Mouse (Mus musculus) right cerebral cortex, postnatal 25 days (tissue): ENCODE data around the gene Foxk1.

Source experiments
- DNase-seq: peaks from one replicate; pipeline ENCODE4 v3.0.0; 2022

The Foxk1 gene

DNA sequence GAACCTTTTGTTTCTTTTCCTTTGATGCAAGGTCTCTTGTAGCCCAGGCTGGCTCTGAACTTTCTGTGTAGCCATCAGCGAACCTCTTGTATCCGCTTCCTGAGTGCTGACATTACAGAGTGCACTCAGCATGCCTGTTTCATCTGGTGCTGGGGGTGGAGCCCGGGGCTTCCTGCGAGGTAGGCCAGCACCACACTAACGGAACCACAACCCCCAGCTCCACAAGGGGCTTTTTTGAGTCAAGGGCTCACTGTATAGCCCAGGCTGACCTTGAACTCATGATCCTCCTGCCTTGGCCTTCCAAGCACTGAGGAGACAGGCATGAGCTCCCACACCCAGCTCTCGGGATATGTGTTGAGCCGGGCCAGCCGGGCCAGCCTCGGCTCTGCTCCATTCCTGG lies 49.5 kb downstream of the Foxk1 start:
- DNase-seq = no peak

DNA sequence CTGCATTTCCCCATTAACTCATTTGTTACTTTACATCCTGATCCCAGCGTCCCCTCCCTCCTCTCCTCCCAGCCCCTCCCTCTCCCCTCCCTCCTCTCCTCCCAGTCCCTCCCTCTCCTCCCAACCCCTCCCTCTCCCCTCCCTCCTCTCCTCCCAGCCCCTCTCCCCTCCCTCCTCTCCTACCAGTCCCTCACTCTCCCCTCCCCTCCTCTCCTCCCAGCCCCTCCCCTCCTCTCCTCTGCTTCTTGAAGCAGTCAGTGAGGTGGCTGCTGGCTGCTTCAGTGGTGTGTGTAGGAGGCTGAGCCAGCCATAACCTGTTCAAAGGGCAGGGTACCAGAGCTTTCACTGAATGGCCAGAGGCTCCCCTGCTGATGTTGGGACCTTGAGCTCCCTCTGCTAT lies 50.5 kb downstream of the Foxk1 start:
- no peak for DNase-seq

DNA sequence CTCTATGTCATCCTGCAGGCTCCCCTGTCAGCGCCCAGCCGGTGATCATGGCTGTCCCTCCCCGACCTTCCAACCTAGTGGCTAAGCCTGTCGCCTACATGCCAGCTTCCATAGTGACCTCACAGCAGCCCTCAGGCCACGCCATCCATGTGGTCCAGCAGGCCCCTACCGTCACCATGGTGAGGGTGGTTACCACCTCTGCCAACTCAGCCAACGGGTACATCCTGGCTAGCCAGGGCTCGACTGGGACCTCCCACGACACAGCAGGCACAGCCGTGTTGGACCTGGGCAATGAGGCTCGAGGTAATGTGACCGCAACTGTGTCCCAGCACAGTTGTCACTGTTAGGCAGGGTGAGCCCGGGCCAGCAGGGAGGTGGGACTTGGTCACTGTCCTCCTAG lies 52.4 kb downstream of the Foxk1 start:
- no peak for DNase-seq

DNA sequence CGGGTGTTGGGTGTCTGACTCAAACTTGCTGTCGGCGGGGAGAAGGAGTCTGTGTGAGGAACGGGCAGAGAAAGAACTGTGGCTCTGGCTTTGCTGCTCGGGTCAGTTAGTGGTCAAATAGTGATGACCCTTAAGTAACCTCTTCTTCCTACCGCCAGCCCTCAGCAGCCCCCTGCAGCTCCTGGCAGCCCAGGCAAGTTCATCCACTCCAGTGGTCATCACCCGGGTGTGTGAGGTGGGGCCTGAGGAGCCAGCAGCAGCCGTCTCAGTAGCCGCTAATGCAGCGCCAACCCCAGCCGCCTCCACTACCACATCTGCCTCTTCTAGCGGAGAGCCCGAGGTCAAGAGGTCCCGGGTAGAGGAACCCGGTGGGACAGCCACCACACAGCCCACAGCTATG lies 55.0 kb downstream of the Foxk1 start:
- DNase-seq = no peak

DNA sequence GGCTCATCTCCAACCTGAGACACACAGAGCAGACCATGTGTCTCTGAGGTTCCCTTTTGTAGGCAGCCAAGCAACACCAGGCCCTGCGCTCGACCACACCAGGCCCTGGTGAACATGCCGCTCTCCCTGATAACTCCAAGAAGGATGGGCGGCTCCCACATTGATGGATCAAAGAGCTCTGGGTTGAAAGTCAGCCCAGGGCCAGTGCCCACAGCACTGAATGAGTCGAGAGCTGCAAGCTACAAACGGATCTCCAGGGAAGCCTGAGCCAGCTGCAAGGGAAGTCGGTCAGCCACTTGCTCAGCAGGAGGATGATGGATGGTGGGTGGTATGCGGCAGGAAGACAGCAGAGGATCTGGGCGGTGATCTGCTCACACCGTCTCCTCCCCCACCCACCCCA lies 56.0 kb downstream of the Foxk1 start:
- peak; percentile 43 for DNase-seq

DNA sequence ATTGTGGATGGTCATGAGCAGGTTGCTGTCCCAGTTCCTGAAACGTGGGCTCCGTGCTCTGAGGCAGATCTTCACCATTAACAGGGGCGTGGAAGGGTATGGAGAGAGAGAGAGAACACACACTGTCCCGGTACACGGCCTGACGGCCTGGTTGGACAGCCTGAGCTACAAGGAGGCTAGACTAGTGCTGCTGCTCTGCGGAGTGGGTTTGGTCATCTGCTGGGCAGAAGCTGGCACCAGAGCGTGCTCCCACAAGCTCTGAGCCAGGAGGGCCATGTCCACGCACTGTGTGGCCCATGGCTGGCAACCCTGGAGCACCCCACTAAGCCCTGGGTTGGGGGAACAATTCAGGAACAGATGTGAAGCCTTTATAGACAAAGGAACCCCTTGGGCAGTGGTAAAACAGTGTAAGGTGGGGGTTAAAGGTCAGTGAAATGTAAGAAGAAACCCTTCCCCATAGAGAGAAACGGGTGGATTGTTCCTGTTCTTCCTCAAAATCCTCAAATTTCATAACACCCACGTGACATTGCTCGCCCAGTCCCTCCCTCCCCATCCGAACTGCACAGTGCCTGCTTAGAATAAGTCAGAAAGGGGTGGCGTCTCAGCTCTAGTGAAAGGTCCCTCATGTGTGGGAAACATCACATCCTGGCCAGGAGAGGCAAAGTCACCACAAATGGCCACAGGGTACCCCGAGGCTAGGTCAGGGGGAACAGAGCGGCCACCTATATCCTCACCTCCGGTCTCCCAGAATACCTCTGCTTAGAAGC lies 57.7 kb downstream of the Foxk1 start:
- DNase-seq = no peak

DNA sequence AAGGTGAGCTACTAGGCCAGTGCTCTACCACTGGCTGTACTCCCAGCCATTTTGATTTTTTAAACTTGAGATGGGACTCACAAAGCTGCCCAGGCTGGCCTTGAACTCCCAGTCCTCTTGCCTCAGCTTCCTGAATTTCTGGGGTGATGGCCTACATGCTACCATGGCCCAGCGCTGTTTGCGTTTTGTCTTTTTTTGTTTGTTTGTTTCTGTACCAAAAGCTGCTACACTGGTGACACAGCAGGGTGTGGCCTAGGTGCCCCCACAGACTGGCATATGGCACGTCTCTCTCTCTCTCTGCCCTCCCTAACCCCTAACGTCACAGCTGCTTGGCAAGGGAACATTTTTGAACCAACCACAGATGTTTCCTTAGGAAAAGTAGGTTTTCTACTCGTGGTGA lies 58.5 kb downstream of the Foxk1 start:
- DNase-seq = no peak

DNA sequence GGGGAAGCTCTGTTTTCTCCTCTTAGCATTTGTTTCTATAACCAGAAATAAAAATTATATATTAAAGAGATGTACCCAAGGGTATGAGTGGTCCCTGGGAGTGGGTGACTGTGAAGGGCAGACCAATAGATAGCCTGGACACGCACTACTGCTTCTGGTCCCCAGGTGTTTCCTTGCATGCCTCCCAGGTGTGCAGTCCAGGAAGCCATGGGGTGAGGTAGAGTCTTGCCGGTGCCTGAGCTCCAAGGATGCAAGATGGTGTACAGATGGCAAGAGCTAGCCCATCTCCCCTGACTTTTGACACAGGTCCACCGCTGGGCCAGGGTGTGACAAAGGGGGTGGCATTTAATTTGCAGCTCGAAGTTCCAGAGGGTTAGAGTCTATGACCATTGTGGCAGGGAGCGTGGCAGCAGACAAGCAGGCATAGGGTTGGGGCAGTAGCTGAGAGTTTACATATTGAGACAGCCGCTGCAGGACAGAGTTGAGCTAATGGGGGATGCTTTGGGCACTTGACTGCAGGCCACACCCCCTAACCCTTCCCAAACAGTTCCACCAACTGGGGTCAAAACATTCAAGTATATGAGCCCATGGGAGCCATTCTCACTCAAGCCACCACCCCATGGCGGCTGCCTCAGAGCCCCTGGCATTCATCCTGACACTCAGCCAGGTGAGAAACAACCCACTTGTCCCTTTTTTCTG lies 60.8 kb downstream of the Foxk1 start:
- no peak for DNase-seq

DNA sequence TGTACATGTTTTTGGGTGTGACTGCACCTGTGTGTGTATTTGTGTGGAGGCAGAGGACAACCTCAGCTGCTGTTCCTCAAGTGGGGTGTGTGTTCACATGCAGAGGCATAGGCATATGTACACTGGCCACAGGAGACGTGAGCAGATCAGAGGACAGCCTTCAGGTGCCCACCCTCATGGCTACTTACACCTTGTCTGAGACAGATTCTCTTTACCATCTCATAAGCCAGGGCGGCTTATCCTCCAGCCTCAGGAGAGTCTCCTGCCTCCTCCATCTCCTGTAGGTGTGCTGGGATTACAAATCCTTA lies 61.3 kb downstream of the Foxk1 start:
- DNase-seq = no peak

DNA sequence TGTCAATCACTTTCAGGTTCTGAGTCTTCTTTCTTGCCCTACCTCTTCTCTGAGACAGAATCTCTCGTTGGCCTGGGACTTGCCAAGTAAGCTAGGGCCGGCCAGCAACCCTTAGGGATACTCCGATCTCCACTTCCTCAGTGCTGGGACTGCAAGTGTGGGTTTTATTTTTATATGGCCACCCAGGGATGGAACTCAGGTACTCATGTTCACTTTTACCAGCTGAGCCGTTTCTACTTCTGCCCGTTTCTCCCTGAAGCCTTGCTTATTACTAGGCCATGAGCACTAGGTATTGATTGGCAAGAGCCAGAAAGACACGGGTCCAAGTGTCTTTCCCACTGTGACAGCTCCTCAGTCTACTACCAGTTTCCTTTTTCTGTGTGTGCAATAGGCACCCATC lies 61.7 kb downstream of the Foxk1 start:
- no peak for DNase-seq

DNA sequence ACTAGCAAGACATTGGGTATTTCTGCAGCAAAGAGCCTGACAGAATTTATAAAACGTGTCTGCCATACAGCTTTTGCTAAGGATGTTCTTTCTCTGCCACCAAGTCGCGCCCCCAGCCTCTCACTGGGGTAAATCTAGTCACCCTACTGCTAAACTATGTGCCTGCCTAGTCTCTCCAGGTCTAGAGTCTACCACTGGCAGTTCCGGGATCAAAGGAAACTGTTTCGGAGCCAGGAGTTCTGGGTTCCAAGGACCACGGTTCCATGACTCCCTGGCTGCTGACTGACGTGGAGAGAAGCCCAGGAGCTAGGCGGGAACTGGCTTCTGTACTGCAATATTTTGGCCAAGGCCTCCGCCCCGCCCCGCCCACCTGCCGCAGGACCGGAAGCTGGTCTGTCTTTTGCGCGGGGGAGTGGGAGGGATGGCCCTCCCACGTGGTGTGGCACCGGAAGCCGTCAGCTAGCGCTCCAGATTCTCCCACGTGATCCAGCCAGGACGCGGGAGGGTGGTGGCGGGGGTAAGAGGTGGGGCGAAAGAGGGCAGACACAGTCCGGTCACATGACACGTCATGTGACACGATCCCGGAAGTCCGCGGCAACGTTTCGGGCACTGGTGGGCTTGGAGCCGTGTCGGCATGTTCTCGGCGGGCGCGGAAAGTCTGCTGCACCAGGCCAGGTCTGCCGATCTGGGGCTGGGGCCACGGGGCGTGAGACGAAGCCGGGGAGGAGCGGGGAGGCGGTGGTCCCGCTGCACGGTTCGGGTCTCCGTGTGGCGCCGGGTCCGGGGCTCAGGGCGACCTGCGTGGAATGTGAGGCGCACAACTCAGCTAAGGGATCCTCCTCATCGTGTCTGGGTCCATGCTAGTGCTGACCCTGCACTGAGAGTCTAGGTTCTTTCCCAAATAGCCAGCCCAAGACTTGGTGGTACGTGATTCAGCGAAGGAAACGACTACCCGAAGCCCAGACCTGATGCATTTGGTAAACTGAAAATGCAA lies 62.5 kb downstream of the Foxk1 start, which contains the start of gene Ap5z1:
Gene Ap5z1, plus strand, starts transcription at position 484 of the 994 bp plus-strand sequence.
- peak; percentile 88 for DNase-seq

DNA sequence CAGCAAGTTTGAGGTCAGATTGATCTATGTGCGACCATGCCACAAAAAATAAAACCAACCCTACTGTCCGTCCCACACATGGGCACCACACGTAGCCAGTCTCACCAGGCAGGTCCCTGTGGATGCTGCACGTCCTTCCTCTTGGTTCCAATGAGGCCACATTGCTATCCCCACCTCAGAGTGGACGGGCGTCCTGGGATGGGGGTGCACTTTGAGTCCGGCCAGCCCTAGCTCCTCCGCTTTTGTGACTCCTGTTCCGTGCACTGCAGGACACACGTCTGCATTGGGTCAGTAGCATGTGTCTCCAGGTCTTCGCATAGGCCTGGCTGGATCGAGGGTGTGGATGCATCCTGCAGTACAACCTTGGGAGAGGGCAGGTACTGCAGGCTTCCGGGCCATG lies 67.1 kb downstream of the Foxk1 start:
- no peak for DNase-seq

DNA sequence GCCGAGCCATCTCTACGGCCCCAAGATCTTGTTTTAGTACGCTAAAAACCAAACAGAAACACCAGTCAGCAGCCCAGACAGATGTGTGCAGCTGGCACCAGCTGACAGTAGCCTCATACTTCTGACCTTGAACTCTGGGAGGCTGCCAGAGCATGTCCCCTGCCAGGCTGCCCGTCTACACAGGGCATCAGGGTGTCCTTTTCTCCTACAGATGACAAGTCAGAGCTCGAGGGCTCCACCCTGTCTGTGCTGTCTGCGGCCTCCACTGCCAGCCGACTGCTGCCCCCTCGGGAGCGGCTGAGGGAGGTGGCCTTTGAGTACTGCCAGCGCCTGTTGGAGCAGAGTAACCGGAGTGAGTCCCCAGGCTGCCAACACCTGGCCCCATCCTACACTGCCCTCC lies 68.5 kb downstream of the Foxk1 start:
- DNase-seq = no peak

DNA sequence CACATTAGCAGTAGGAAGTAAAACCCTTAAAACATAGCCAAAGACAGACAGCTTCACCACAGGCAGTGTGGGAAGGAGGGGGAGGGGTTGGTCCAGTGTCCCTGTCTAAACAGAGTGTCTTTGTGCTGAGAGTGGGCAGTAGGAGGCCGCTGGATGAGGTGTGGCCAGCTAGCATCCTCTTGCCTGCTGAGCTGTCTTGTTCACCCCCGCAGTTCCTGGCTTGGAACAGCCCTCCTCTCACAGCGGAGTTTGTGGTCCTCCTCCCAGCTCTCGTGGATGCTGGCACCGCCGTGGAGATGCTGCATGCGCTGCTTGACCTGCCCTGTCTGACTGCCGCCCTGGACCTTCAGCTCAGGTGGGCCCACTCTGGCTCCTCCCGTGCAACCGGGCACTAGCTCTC lies 72.4 kb downstream of the Foxk1 start:
- DNase-seq = peak; percentile 62

DNA sequence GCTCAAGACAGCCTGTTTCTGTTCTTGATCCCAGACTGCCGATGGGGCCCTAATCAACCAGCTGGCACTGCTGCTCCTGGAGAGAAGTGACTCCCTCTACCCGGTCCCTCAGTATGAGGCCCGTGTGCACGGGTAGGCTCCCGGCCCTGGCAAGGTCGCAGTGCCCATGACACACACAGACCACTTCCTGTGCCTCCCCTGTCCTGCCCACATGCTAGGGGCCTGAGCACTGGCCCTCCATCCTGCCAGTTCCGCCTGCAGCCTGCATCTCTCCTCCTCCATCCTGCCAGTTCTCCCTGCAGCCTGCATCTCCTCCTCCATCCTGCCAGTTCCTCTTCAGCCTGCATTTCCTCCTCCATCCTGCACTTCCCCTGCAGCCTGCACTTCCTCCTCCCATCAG lies 74.4 kb downstream of the Foxk1 start:
- DNase-seq = no peak

DNA sequence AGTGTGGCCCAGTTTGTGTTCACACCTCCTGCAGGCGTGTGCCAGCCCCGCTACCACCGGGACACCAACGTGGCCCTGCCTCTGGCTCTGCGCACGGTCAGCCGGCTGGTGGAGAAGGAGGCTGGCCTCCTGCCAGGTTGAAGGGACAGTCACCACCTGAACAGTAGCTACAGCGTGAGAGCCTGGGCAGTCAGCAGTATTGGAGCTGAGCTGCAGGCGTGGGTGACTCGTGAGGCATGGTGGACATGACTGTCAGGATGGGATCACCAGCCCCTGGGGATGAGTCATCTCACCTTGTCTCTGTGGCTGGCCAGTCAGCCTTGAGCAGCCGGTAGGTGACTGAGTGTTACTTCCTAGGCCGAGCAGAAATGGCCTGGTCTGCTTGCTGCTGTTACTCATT lies 76.0 kb downstream of the Foxk1 start:
- DNase-seq = no peak

DNA sequence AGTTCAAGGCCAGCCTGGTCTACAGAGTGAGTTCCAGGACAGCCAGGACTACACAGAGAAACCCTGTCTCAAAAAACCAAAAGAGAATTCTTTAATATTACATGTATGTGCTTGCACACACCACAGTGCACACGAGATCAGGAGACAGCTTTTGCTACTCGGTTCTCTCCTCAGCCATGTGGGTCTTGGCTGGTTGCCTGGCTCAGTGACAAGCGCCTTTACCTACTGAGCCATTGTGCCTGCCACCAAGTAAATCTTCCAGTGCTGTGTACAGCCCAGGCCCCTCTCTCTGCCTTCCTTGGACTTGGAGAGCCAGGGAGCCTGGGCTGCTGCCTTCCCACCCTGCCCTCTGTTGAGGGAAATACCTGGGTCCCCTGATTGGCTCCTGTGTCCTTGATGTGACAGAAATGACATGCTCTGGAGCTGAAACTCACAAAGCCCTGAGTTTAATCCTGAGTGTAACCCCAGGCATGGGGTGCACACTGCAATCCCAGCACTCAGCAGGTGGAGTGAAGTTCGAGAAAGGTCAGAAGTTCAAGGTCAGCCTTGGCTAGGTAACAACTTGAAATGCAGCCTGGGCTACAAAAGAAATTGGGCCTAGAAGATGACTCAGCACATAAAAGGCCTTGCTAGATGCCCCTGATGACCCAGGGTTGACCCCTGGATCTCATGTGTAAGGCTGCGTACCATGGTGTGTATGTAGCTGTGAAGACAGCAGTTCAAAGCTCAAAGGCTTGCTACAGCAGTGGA lies 76.7 kb downstream of the Foxk1 start:
- DNase-seq = no peak

DNA sequence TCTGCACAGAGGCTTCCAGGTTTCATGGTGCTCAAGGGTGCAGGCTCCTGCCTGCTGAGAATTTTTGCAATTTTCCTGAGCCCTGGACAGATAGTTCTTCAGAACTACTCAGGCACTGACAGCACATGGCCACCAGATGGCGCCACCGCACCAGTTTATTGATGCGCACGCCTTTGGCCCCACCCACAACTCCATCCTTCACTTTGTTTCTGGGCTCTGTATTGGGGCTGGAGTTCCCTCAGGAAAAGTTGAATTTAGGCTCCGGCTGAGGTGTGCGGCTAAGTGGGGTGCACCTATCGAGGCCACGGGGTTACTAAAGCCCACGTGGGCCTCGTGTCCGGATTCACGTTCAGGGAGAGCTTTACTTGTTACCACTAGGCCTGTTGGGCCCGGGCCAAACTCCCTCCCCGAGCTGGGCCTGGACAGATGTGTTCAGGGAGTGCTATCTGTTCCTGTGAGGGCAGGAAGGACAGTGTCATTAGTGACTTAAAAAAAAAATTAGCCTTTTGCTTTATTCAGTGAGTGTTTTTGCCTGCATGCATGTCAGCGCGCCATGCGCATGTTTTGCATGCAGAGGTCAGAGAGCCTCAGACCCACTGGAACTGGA lies 77.6 kb downstream of the Foxk1 start:
- peak; percentile 77 for DNase-seq

DNA sequence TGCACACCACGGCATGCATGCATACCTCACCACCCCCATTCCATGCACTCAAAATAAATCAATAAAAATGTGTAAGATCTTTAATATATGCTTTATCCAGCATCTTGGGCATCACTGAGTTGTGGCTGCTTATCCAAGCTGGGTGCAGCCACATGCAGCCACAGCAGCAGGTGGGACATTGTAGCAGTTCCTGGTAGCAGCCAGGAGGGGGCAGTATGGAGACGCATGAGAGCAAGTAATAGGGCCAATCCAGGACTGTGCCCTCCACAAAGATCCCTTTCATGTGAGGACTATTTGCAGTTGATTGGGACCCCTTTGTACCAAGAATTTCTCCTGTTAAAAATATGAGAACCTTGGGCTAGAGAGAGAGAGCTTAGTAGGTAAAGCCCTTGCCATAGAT lies 81.2 kb downstream of the Foxk1 start:
- no peak for DNase-seq

DNA sequence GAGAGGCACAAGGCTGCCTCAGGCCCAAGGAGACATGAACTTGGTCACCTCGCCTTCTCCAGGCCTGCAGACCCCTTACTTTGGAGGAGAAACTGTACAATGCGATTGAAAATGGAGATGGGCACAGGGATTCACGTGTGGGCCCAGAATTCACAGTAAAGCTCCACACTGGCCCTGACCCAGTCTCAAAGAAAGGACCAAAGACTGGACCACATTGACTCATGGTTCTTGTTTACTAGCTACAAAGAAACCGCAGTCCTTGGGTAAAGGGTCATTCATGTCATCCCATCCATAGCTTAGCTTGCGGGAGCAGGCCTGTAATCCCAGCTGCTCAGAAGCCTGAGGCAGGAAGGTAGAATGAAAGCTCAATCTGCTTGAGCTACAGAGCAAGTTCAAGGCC lies 82.3 kb downstream of the Foxk1 start:
- DNase-seq = no peak

DNA sequence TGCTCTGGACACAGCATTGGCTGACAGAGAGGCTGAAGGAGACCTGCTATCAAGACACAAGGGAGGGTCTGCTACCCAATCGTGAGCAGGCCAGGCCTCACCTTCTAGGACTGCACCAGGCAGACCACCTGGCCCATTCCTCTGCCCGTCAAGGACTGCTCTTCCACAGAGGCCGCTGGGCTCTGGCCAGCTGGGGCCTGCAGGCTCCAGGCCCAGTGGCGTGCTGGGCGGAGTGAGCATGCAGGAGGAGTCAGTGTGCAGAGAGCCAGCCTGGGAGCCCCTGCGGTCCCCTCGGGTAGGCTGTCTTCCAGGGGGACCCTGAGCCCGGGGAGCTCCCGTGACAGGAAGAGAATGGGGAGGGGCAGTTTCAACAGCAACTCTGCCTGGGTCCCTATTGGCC lies 85.4 kb downstream of the Foxk1 start:
- no peak for DNase-seq

DNA sequence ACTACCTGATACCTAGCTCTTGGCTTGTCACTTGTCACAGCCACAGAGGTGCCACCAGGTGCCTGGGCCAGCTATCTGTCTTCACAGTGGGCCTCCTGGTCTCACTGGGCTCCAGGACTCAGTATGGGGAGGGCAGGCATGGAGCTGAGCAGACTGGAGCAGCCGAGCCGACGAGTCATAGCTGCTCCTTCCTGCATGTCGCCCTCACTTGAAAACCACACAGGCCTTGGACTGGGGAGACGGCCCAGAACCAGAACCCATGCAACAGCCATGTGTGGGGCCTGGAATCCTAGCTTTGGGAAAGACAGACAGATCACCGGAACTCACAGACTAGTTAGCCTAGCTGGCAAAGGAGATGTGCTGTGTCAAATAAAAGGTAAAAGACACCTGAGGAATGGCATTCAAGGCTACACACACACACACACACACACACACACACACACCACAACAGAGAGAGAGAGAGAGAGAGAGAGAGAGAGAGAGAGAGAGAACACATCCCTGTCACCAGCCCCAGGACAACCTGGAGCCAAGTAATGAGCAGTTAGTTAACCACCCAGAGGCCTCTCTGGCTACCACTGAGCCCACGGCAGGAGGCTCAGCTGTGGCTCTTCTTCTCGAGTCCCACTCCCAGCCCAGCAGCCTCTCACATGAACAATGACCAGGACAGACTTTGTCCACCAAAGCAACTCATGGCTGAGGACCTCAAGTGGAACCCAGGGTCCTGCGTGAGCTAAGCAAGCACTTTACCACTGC lies 88.8 kb downstream of the Foxk1 start:
- DNase-seq = no peak
